Mouse (Mus musculus): ENCODE results near the gene Ltbp4. TPM values are rescaled to one million over a fixed set of nuclear protein-coding genes. Genes with fewer than 3 reads are reported as not detected.

Gene Ltbp4
- total and polyA plus RNA-seq, 3 experiments: 0.43 to 2.6 (median 1.5) TPM

- no peak for TF ChIP-seq USF2 (conservative IDR thresholded peaks at IDR 0.05; ENCODE audit: low read depth, low read length)
- TF ChIP-seq ELF1 (IDR thresholded peaks at IDR 0.05; ENCODE audit: low read depth, low read length): peak; percentile 36; the same call in 1 of the 2 replicates
- 0 out of 2 replicates have a peak, but pooled peaks have one; percentile 9 for TF ChIP-seq JUND (conservative IDR thresholded peaks at IDR 0.05; ENCODE audit: low read depth, low read length)
- 0 out of 2 replicates have a peak, but pooled peaks have one; percentile 24 for TF ChIP-seq NRF1 (IDR thresholded peaks at IDR 0.05; ENCODE audit: low read depth, low read length)
- peak; percentile 75 for TF ChIP-seq BHLHE40 (IDR thresholded peaks at IDR 0.05; ENCODE audit: low read depth, low read length)
- TF ChIP-seq MAX (IDR thresholded peaks at IDR 0.05; ENCODE audit: low read length): peak; percentile 96
- peak; percentile 45 for TF ChIP-seq RAD21 (IDR thresholded peaks at IDR 0.05; ENCODE audit: low read depth, low read length)
- TF ChIP-seq ZKSCAN1 (IDR thresholded peaks at IDR 0.05; ENCODE audit: borderline replicate concordance, low read depth, low read length): peak; percentile 84
- TF ChIP-seq TCF12 (IDR thresholded peaks at IDR 0.05; ENCODE audit: low read depth, low read length): peak; percentile 47; the same call in 1 of the 2 replicates
- TF ChIP-seq MAFK (IDR thresholded peaks at IDR 0.05; ENCODE audit: insufficient replicate concordance, low read length): no peak
- TF ChIP-seq CHD2 (IDR thresholded peaks at IDR 0.05; ENCODE audit: low read length): 0 out of 2 replicates have a peak, but pooled peaks have one; percentile 14
These were observed 4.9 kb downstream of the Ltbp4 start (continued) for GRCm38 (mm10) chr7:27332353-27333199.

- peaks cover 4 to 37% of the 10 kb centered on the region in 2 experiments for H3K4me1 ChIP-seq (ENCODE audit: control insufficient read depth in 1 of 2, insufficient read depth in 2 of 2)
- TF ChIP-seq ZNF384 (IDR thresholded peaks at IDR 0.05; ENCODE audit: low read depth, low read length) (peak; percentile 74), MAZ (IDR thresholded peaks at IDR 0.05; ENCODE audit: low read depth, low read length) (no peak), ELF1 (IDR thresholded peaks at IDR 0.05; ENCODE audit: low read depth, low read length) (no peak), CHD2 (IDR thresholded peaks at IDR 0.05; ENCODE audit: low read length) (no peak; the same call in 1 of the 2 replicates), USF1 (IDR thresholded peaks at IDR 0.05; ENCODE audit: low read depth, low read length) (no peak), MAX (IDR thresholded peaks at IDR 0.05; ENCODE audit: low read length) (no peak), ZMIZ1 (IDR thresholded peaks at IDR 0.05; ENCODE audit: low read depth, low read length) (no peak), RAD21 (IDR thresholded peaks at IDR 0.05; ENCODE audit: low read depth, low read length) (no peak)
- H3K4me3 ChIP-seq (replicated peaks in 1 of 3; ENCODE audit: low read depth in 2 of 3, low read length in 2 of 3, poor library complexity in 1 of 3): peak overlapping the region; percentile 44 to 66 (median 44)
- peak overlapping the region; percentile 70; the same call in 1 of the 2 replicates for H3K27ac ChIP-seq (ENCODE audit: insufficient read depth, low read depth)
- H3K79me2 ChIP-seq (replicated peaks; ENCODE audit: control insufficient read depth, extremely low read depth, insufficient read depth, poor library complexity, severe bottlenecking): no peaks in the 10 kb centered on the region
- H3K36me3 ChIP-seq (replicated peaks in 1 of 2; ENCODE audit: control insufficient read depth in 1 of 2, insufficient read depth in 1 of 2, low read length in 1 of 2): no peaks in the 10 kb centered on the region
- H3K27me3 ChIP-seq (replicated peaks): peaks cover 44% of the 10 kb centered on the region
- dilution Hi-C loops (cut with MboI; ENCODE audit: extremely low pct_ligation_motif_present, extremely low pct_unique_long_range_greater_than_20kb, low sequenced_read_pairs) (no loop called here), in situ Hi-C loops (cut with MboI; ENCODE audit: low pct_ligation_motif_present, low pct_unique_long_range_greater_than_20kb, low sequenced_read_pairs) (loop anchor here (10.0 kb wide), 1 partner anchor 193 kb away; the partner anchor contains the start of gene Hipk4)
- no peak for DNase-seq (ENCODE audit: extremely low read depth)
- peak overlapping the region; percentile 50; the same call in 1 of the 2 replicates for H3K9ac ChIP-seq (ENCODE audit: insufficient read depth, low read depth)
- peak overlapping the region; percentile 83 for H3K4me2 ChIP-seq (ENCODE audit: insufficient read depth, low read depth, poor library complexity, severe bottlenecking)
- H3K9me3 ChIP-seq (replicated peaks; ENCODE audit: low read length): no peaks in the 10 kb centered on the region
These were observed 5.6 kb downstream of the Ltbp4 start for GRCm38 (mm10) chr7:27331854-27332253.
